13 mouse cellular contexts compared by ENCODE assay signal in genomic region chr8:91081911-91082310, GRCm38 (mm10). TPM values are rescaled to one million over a fixed set of nuclear protein-coding genes. Genes with fewer than 3 reads are reported as not detected.
DNase-seq lines count a peak whose midpoint lies in the region; ATAC-seq lines count a peak whose summit lies in the region.
"Had no signal": no experiment of that assay in that cellular context is flagged by ENCODE, and none has a peak within 500 bp of the region (broad histone marks: within the 10 kb centered on the region; RNA-seq: fewer than 3 reads in every experiment).

No protein-coding gene starts in this region.

- no peak overlapping the region for H3K4me3 ChIP-seq in heart, embryonic 16.5 days (ENCODE audit: low read length)
- H3K4me3 ChIP-seq in liver, embryonic 13.5 days (replicated peaks): no peak overlapping the region
- no peak overlapping the region for H3K4me3 ChIP-seq in stomach, embryonic 16.5 days (replicated peaks; ENCODE audit: low read length)
- H3K4me3 ChIP-seq in midbrain, embryonic 13.5 days (replicated peaks): no peak overlapping the region
- H3K4me3 ChIP-seq in midbrain, embryonic 15.5 days: no peak overlapping the region
- H3K4me3 ChIP-seq: embryonic facial prominence, embryonic 15.5 days; hindbrain, embryonic 10.5 days had no signal

- no peak overlapping the region for H3K9ac ChIP-seq in heart, embryonic 16.5 days (ENCODE audit: low read length)
- H3K9ac ChIP-seq in liver, embryonic 13.5 days: no peak overlapping the region; the same call in 1 of the 2 replicates
- no peak overlapping the region for H3K9ac ChIP-seq in stomach, embryonic 16.5 days (ENCODE audit: low read length)
- no peak overlapping the region for H3K9ac ChIP-seq in midbrain, embryonic 13.5 days (replicated peaks)
- H3K9ac ChIP-seq in midbrain, embryonic 15.5 days: no peak overlapping the region
- H3K9ac ChIP-seq: embryonic facial prominence, embryonic 15.5 days had no signal

- no peak for ATAC-seq in heart, embryonic 16.5 days (replicated peaks; ENCODE audit: extremely low read depth, insufficient read depth, low FRiP score)
- ATAC-seq in liver, embryonic 13.5 days (ENCODE audit: low read depth): 0 out of 2 replicates have a peak, but pooled peaks have one; percentile 41
- ATAC-seq in stomach, embryonic 16.5 days (ENCODE audit: insufficient read depth, low FRiP score): 0 out of 2 replicates have a peak, but pooled peaks have one; percentile 47
- no peak for ATAC-seq in midbrain, embryonic 13.5 days
- no peak for ATAC-seq in midbrain, embryonic 15.5 days (replicated peaks)

- no peaks in the 10 kb centered on the region for H3K27me3 ChIP-seq in heart, embryonic 16.5 days (ENCODE audit: control insufficient read depth, insufficient read depth, low read length)
- H3K27me3 ChIP-seq in liver, embryonic 13.5 days: no peaks in the 10 kb centered on the region
- H3K27me3 ChIP-seq in stomach, embryonic 16.5 days (ENCODE audit: control insufficient read depth, insufficient read depth, low read length): no peaks in the 10 kb centered on the region
- no peaks in the 10 kb centered on the region for H3K27me3 ChIP-seq in midbrain, embryonic 13.5 days
- no peaks in the 10 kb centered on the region for H3K27me3 ChIP-seq in midbrain, embryonic 15.5 days (replicated peaks)
- H3K27me3 ChIP-seq: embryonic facial prominence, embryonic 15.5 days had no signal

- DNase-seq in heart, adult 18-20 months: no peak
- peak; percentile 37 for DNase-seq in urinary bladder, postnatal 14 days (ENCODE audit: low spot score)
- no peak for DNase-seq in urinary bladder, postnatal 25 days (ENCODE audit: low spot score)
- DNase-seq in liver, embryonic 13.5 days: no peak
- DNase-seq: cerebellum, adult 2 months; kidney, postnatal 25 days; retina, postnatal 1 day had no signal

- H3K36me3 ChIP-seq in heart, embryonic 16.5 days (ENCODE audit: control insufficient read depth, insufficient read depth): peaks cover 39% of the 10 kb centered on the region
- H3K36me3 ChIP-seq in liver, embryonic 13.5 days: peaks cover 24% of the 10 kb centered on the region
- H3K36me3 ChIP-seq in stomach, embryonic 16.5 days (ENCODE audit: control insufficient read depth, insufficient read depth, low read length): 0 out of 2 replicates have a peak, but pooled peaks cover 5% of the 10 kb centered on the region
- peaks cover 62% of the 10 kb centered on the region for H3K36me3 ChIP-seq in midbrain, embryonic 13.5 days
- H3K36me3 ChIP-seq in midbrain, embryonic 15.5 days (replicated peaks): peaks cover 10% of the 10 kb centered on the region; the same call in 1 of the 2 replicates

- H3K4me1 ChIP-seq in heart, embryonic 16.5 days (ENCODE audit: control insufficient read depth, insufficient read depth, low read length): peaks cover 7% of the 10 kb centered on the region
- peaks cover 7% of the 10 kb centered on the region for H3K4me1 ChIP-seq in liver, embryonic 13.5 days (replicated peaks)
- H3K4me1 ChIP-seq in stomach, embryonic 16.5 days (ENCODE audit: control insufficient read depth, insufficient read depth, low read length): no peaks in the 10 kb centered on the region
- no peaks in the 10 kb centered on the region for H3K4me1 ChIP-seq in midbrain, embryonic 13.5 days (replicated peaks)
- H3K4me1 ChIP-seq in midbrain, embryonic 15.5 days: no peaks in the 10 kb centered on the region
- H3K4me1 ChIP-seq: embryonic facial prominence, embryonic 15.5 days; hindbrain, embryonic 10.5 days had no signal

- WGBS in heart, embryonic 16.5 days: 69% methylated on average over 7 of the region's 7 CpGs
- WGBS in liver, embryonic 13.5 days (ENCODE audit: insufficient replicate concordance): 33% methylated on average over 7 of the region's 7 CpGs
- 73% methylated on average over 7 of the region's 7 CpGs for WGBS in stomach, embryonic 16.5 days
- WGBS in midbrain, embryonic 13.5 days: 88% methylated on average over 7 of the region's 7 CpGs
- WGBS in midbrain, embryonic 15.5 days: 87% methylated on average over 7 of the region's 7 CpGs

- H3K9me3 ChIP-seq in heart, embryonic 16.5 days (replicated peaks; ENCODE audit: control insufficient read depth, low read length): no peaks in the 10 kb centered on the region
- no peaks in the 10 kb centered on the region for H3K9me3 ChIP-seq in liver, embryonic 13.5 days (replicated peaks)
- H3K9me3 ChIP-seq in stomach, embryonic 16.5 days (replicated peaks; ENCODE audit: control insufficient read depth, low read length): no peaks in the 10 kb centered on the region
- no peaks in the 10 kb centered on the region for H3K9me3 ChIP-seq in midbrain, embryonic 13.5 days
- no peaks in the 10 kb centered on the region for H3K9me3 ChIP-seq in midbrain, embryonic 15.5 days
- H3K9me3 ChIP-seq: embryonic facial prominence, embryonic 15.5 days; hindbrain, embryonic 10.5 days had no signal

- H3K4me2 ChIP-seq in heart, embryonic 16.5 days (ENCODE audit: low read depth, low read length): peak overlapping the region; percentile 25; the same call in 1 of the 2 replicates
- no peak overlapping the region for H3K4me2 ChIP-seq in liver, embryonic 13.5 days
- H3K4me2 ChIP-seq in stomach, embryonic 16.5 days (ENCODE audit: low read depth, low read length): no peak overlapping the region
- no peak overlapping the region for H3K4me2 ChIP-seq in midbrain, embryonic 13.5 days (replicated peaks)
- no peak overlapping the region for H3K4me2 ChIP-seq in midbrain, embryonic 15.5 days
- H3K4me2 ChIP-seq: embryonic facial prominence, embryonic 15.5 days had no signal

- peak overlapping the region; percentile 41; the same call in 1 of the 2 replicates for H3K27ac ChIP-seq in heart, embryonic 16.5 days (ENCODE audit: low read length)
- no peak overlapping the region; the same call in 1 of the 2 replicates for H3K27ac ChIP-seq in liver, embryonic 13.5 days
- H3K27ac ChIP-seq in stomach, embryonic 16.5 days (ENCODE audit: low read length): no peak overlapping the region
- H3K27ac ChIP-seq in midbrain, embryonic 13.5 days: no peak overlapping the region
- H3K27ac ChIP-seq in midbrain, embryonic 15.5 days: no peak overlapping the region
- H3K27ac ChIP-seq: embryonic facial prominence, embryonic 15.5 days; hindbrain, embryonic 10.5 days had no signal

RNA-seq across cellular contexts. Expression of gene Rbl2, which starts 12.1 kb away (rescaled TPM):
- 20.7 and 20.9 TPM in 2 replicates for polyA plus RNA-seq in heart, embryonic 16.5 days (2015; fragmentation: Nextera tagmentation; extraction: Ambion mirVana)
- total RNA-seq in heart, adult 18-20 months (2021): 10 to 100 TPM; 30.7 to 39.6 TPM
- polyA plus RNA-seq in liver, embryonic 13.5 days (2015; fragmentation: Nextera tagmentation; extraction: Ambion mirVana): 5.0 and 7.4 TPM in 2 replicates
- 18.3 and 18.5 TPM in 2 replicates for polyA plus RNA-seq in stomach, embryonic 16.5 days (2015; fragmentation: Nextera tagmentation; extraction: Ambion mirVana)
- 17.8 and 18.1 TPM in 2 replicates for polyA plus RNA-seq in midbrain, embryonic 13.5 days (2015; fragmentation: Nextera tagmentation; extraction: Ambion mirVana)
- 22.0 and 22.1 TPM in 2 replicates for polyA plus RNA-seq in midbrain, embryonic 15.5 days (2015; fragmentation: Nextera tagmentation; extraction: Ambion mirVana)

Comparison
In these comparisons a context has a peak if more than half of its experiments do, and no peak if none do; other contexts are left out.
1. ATAC-seq: peak in liver, embryonic 13.5 days (single experiment) and stomach, embryonic 16.5 days (single experiment); none in heart, embryonic 16.5 days (single experiment), midbrain, embryonic 13.5 days (single experiment) and midbrain, embryonic 15.5 days (single experiment).